Mouse (Mus musculus) stomach, postnatal 0 days (tissue): ENCODE measurements around the gene Slc9a1. TPM values are rescaled to one million over a fixed set of nuclear protein-coding genes. Genes with fewer than 3 reads are reported as not detected.

Experiments used
- ATAC-seq: fragments of 200-750 bp; cut with Nextera tagmentation; 2 replicates; pipeline ENCODE4 v1.8.0; 2017; ENCODE audit not compliant: low FRiP score, low TSS enrichment
- DNase-seq: peaks from one replicate; pipeline ENCODE4 v3.0.0-alpha.2; 2016; ENCODE audit warnings: low spot score
- H3K27ac ChIP-seq: fragments of 300-500 bp; sonication (generic); replicated peaks from 2 replicates; pipeline ENCODE4 v1.5.1; 2014; ENCODE audit warnings: mild to moderate bottlenecking, control low read depth
- H3K27me3 ChIP-seq: fragments of 300-500 bp; sonication (generic); 2 replicates; pipeline ENCODE4 v1.6.1; 2014; ENCODE audit warnings: low read length; ENCODE audit not compliant: control insufficient read depth, insufficient read depth
- H3K36me3 ChIP-seq: fragments of 300-500 bp; sonication (generic); 2 replicates; pipeline ENCODE4 v1.6.1; 2014; ENCODE audit warnings: low read length, mixed read lengths; ENCODE audit not compliant: control insufficient read depth, insufficient read depth
- H3K4me1 ChIP-seq: fragments of 300-500 bp; sonication (generic); replicated peaks from 2 replicates; pipeline ENCODE4 v1.6.1; 2014; ENCODE audit warnings: antibody characterized with exemption; ENCODE audit not compliant: control insufficient read depth, insufficient read depth
- H3K4me2 ChIP-seq: fragments of 300-500 bp; sonication (generic); replicated peaks from 2 replicates; pipeline ENCODE4 v1.6.1; 2014; ENCODE audit warnings: low read depth, mild to moderate bottlenecking, control low read depth, moderate library complexity
- H3K4me3 ChIP-seq: fragments of 300-500 bp; sonication (generic); 2 replicates; pipeline ENCODE4 v1.5.1; 2014; ENCODE audit warnings: low read depth, low read length, control low read depth
- H3K9ac ChIP-seq: fragments of 300-500 bp; sonication (generic); 2 replicates; pipeline ENCODE4 v1.6.1; 2014; ENCODE audit warnings: mild to moderate bottlenecking, low read length, control low read depth, mixed read lengths
- H3K9me3 ChIP-seq: fragments of 300-500 bp; sonication (generic); 2 replicates; pipeline ENCODE4 v1.6.1; 2016; ENCODE audit warnings: low read length; ENCODE audit not compliant: control insufficient read depth
- CTCF ChIP-seq: IDR thresholded peaks from 2 replicates; pipeline ENCODE4 v1.5.1; 2016; ENCODE audit warnings: antibody characterized with exemption, low read depth, mild to moderate bottlenecking, moderate library complexity
- EP300 ChIP-seq: optimal IDR thresholded peaks from 2 replicates; pipeline ENCODE3; 2016; ENCODE audit warnings: antibody characterized with exemption
- WGBS: fragments of 180-500 bp; shearing (Covaris S2); extraction: QIAGEN DNeasy Blood & Tissue Kit; methylation state at CpG from one replicate; pipeline ENCODE4 v1.1.7; 2014; 5-methylcytosine and 5-hydroxymethylcytosine counted together
- polyA plus RNA-seq: library from polyadenylated mRNA; unstranded; fragments of >200 nt; fragmentation: Nextera tagmentation; extraction: Ambion mirVana; gene quantifications from 2 replicates; pipeline ENCODE4 v1.2.1, GENCODE M21; 2015

Gene Slc9a1
- 6.0 and 7.1 TPM in 2 replicates for polyA plus RNA-seq

GRCm38 (mm10) chr4:133369553-133370297 is at the start of gene Slc9a1:
Gene Slc9a1, plus strand, starts transcription at chr4:133369706.
- no peaks in the 10 kb centered on the region for H3K27me3 ChIP-seq
- H3K9me3 ChIP-seq: no peaks in the 10 kb centered on the region
- H3K4me3 ChIP-seq: peak within 1 kb of the TSS; percentile 97
- peak within 1 kb of the TSS; percentile 68 for H3K4me2 ChIP-seq
- peaks cover 13% of the 10 kb centered on the region; the same call in 1 of the 2 replicates for H3K4me1 ChIP-seq
- H3K9ac ChIP-seq: peak within 1 kb of the TSS; percentile 91
- WGBS: under 1% methylated on average over 40 of the region's 40 CpGs
- peak; percentile 93 for DNase-seq
- H3K27ac ChIP-seq: peak within 1 kb of the TSS; percentile 91
- peak; percentile 94 for ATAC-seq
- no peaks in the 10 kb centered on the region for H3K36me3 ChIP-seq
- TF ChIP-seq CTCF (peak; percentile 95), EP300 (no peak)

DNA sequence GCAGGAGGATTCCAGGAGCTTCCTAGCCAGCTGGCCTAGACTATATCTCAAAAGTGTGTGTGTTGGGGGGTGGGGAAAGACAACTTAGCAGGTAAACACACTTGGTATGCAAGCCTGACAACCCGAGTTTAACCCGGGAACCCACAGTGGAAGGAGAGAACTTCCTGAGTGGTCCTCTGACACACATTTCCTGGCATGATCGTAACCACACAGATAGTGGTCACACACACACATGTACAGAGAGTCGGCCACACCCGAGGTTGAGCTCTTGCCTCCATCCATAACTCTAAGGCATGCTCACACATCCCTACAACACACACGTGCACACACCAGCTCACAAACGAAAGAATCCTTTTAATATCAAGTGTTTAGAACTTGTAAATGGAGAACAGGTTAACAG is 41.4 kb upstream of the Slc9a1 start:
- Histone ChIP-seq H3K4me2 (no peak overlapping the region), H3K9me3 (no peaks in the 10 kb centered on the region), H3K4me3 (no peak overlapping the region), H3K9ac (no peak overlapping the region), H3K27ac (no peak overlapping the region), H3K4me1 (no peaks in the 10 kb centered on the region), H3K27me3 (no peaks in the 10 kb centered on the region), H3K36me3 (no peaks in the 10 kb centered on the region)
- TF ChIP-seq EP300: no peak
- TF ChIP-seq CTCF: no peak
- WGBS: 52% methylated on average over 7 of the region's 7 CpGs
- ATAC-seq (0 out of 2 replicates have a peak, but pooled peaks have one; percentile 15), DNase-seq (no peak)

- H3K4me1 ChIP-seq: no peaks in the 10 kb centered on the region
- ATAC-seq: no peak
- no peak overlapping the region for H3K4me2 ChIP-seq
- H3K9me3 ChIP-seq: no peaks in the 10 kb centered on the region
- H3K4me3 ChIP-seq: no peak overlapping the region
- H3K27ac ChIP-seq: no peak overlapping the region
- no peak for TF ChIP-seq CTCF
- TF ChIP-seq EP300: no peak
- DNase-seq: no peak
- H3K27me3 ChIP-seq: no peaks in the 10 kb centered on the region
- H3K36me3 ChIP-seq: no peaks in the 10 kb centered on the region
- no peak overlapping the region for H3K9ac ChIP-seq
- WGBS: 74% methylated on average over 4 of the region's 4 CpGs
Observed at GRCm38 (mm10) chr4:133330296-133330695, 39.2 kb upstream of the Slc9a1 start.

- DNase-seq (no peak), ATAC-seq (no peak)
- Histone ChIP-seq H3K36me3 (no peaks in the 10 kb centered on the region), H3K4me3 (no peak overlapping the region), H3K9me3 (no peaks in the 10 kb centered on the region), H3K4me1 (no peaks in the 10 kb centered on the region), H3K4me2 (no peak overlapping the region), H3K27me3 (no peaks in the 10 kb centered on the region), H3K9ac (no peak overlapping the region; the same call in 1 of the 2 replicates), H3K27ac (no peak overlapping the region)
- WGBS: 64% methylated on average over 6 of the region's 6 CpGs
- no peak for TF ChIP-seq EP300
- TF ChIP-seq CTCF: no peak
Observed at GRCm38 (mm10) chr4:133333306-133333705, 36.2 kb upstream of the Slc9a1 start.

DNA sequence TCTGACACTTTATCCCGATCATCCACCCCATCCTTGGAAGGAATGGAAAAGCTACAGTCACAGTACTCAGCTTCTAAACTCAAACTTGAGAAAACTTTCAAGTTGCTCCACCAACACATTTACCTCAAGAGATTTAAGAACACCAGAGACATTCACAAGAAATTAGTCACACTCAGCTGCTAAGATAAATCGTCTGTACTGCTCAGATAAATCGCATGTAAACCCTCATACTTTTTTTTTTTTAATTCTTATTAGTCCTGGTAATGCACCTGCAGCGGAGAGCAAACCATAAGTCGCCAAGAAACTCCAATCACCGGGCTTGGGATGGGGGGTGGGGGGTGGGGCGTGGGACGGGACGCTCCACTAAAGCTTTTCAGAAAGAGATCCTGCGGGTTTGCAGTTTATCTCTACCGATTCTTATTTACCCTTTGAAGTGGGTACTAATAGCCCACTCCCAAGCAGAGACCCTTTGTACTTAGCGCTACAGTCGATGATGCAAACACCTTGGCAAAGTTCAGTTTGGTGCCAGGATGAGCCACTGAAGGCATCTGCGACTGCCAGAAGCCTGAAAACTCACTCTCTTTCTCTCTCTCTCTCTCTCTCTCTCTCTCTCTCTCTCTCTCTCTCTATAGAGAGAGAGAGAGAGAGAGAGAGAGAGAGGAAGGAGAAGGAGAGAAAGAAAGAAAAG is 31.5 kb upstream of the Slc9a1 start:
- Histone ChIP-seq H3K9ac (peak overlapping the region; percentile 86), H3K27me3 (no peaks in the 10 kb centered on the region), H3K9me3 (no peaks in the 10 kb centered on the region), H3K4me2 (peak overlapping the region; percentile 90), H3K4me1 (no peaks in the 10 kb centered on the region), H3K27ac (no peak overlapping the region), H3K36me3 (no peaks in the 10 kb centered on the region), H3K4me3 (peak overlapping the region; percentile 90)
- DNase-seq (no peak), ATAC-seq (no peak)
- TF ChIP-seq EP300 (no peak), CTCF (no peak)
- 8% methylated on average over 14 of the region's 14 CpGs for WGBS

DNA sequence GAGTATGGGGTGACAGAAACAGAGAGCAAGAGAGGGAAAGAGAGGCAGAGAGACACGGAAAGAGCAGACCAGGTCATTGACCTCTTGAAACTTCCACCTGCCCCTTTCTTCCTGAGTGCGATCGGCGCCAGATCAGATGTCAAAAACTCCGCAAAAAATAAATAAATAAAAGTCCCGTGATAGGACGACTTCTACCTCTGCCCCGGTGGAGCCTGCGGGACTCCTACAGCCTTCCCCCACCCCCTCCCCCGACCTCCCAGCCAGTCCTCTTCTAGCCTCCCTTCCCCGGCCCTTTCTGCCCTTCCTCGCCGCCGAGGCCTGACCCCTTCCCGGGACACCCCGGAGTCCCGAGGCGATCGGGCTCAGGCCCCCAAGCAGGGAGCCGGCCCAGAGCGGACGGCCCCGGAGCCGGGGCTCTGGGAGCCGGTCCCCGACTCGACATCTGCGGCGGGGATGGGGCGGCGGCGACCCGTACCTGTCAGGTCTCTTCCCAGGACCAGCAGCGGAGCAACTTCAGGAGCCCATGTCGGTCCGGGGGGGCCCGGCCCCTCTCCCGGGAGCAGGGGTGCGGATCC is 30.9 kb upstream of the Slc9a1 start:
- TF ChIP-seq CTCF: no peak
- TF ChIP-seq EP300: no peak
- 1% methylated on average over 23 of the region's 39 CpGs for WGBS
- ATAC-seq (peak; percentile 43), DNase-seq (no peak)
- no peaks in the 10 kb centered on the region for H3K36me3 ChIP-seq
- no peaks in the 10 kb centered on the region for H3K4me1 ChIP-seq
- H3K9me3 ChIP-seq: no peaks in the 10 kb centered on the region
- H3K4me2 ChIP-seq: peak overlapping the region; percentile 90
- peak overlapping the region; percentile 90 for H3K4me3 ChIP-seq
- peak overlapping the region; percentile 79 for H3K27ac ChIP-seq
- H3K9ac ChIP-seq: peak overlapping the region; percentile 86
- H3K27me3 ChIP-seq: no peaks in the 10 kb centered on the region
